Mouse (Mus musculus): ENCODE data around the gene Lonp2. TPM values are rescaled to one million over a fixed set of nuclear protein-coding genes. Genes with fewer than 3 reads are reported as not detected.

The Lonp2 gene
- polyA plus RNA-seq, 1 experiment from 2014 or later = 69.9 TPM

GRCm38 (mm10) chr8:86668750-86669149, 44.9 kb downstream of the Lonp2 start:
- Histone ChIP-seq H3K4me2 (no peak overlapping the region), H3K9ac (no peak overlapping the region), H3K27ac (ENCODE audit: poor library complexity, severe bottlenecking) (no peak overlapping the region), H3K27me3 (replicated peaks) (no peaks in the 10 kb centered on the region), H3K9me3 (replicated peaks) (no peaks in the 10 kb centered on the region), H3K36me3 (peaks cover 56% of the 10 kb centered on the region), H3K4me1 (replicated peaks) (no peaks in the 10 kb centered on the region), H3K4me3 (no peak overlapping the region)
- ATAC-seq (ENCODE audit: insufficient number of reproducible peaks, low FRiP score) = no peak

- peaks cover 60% of the 10 kb centered on the region for H3K36me3 ChIP-seq
- WGBS = 69% methylated on average over 4 of the region's 4 CpGs
- H3K4me1 ChIP-seq (replicated peaks) = no peaks in the 10 kb centered on the region
- H3K27me3 ChIP-seq (replicated peaks) = no peaks in the 10 kb centered on the region
- H3K4me2 ChIP-seq = no peak overlapping the region
- ATAC-seq (ENCODE audit: insufficient number of reproducible peaks, low FRiP score) = no peak
- no peak overlapping the region for H3K27ac ChIP-seq (ENCODE audit: poor library complexity, severe bottlenecking)
- H3K9me3 ChIP-seq (replicated peaks) = no peaks in the 10 kb centered on the region
- no peak overlapping the region for H3K9ac ChIP-seq
- no peak overlapping the region for H3K4me3 ChIP-seq
Observed at GRCm38 (mm10) chr8:86669259-86669658, 45.4 kb downstream of the Lonp2 start.

DNA sequence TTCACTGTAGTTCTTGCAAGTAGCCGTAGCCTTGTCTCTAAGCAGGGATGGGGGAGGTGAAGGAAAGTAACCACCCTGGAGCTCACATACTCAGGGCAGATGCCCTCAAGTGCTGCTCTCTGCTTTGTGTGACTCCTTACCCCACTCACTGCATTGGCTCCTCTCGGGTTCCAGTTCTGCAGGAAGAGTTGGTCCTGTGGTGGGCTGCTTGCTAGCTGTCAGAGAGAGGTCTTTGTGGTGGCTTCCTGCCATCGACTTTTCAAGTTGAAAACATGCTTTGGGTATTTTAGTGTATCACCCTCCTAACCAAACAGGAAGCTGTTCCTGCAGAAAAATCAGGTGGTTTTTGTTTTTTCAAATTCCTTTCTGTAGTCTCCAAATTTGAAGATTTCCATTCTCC, 62.8 kb downstream of the Lonp2 start:
- no peaks in the 10 kb centered on the region for H3K27me3 ChIP-seq (replicated peaks)
- WGBS = 66% methylated on average over 3 of the region's 3 CpGs
- no peak overlapping the region for H3K4me2 ChIP-seq
- no peak for ATAC-seq (ENCODE audit: insufficient number of reproducible peaks, low FRiP score)
- no peak overlapping the region for H3K4me3 ChIP-seq
- no peaks in the 10 kb centered on the region for H3K9me3 ChIP-seq (replicated peaks)
- no peaks in the 10 kb centered on the region for H3K4me1 ChIP-seq (replicated peaks)
- no peak overlapping the region for H3K9ac ChIP-seq
- no peak overlapping the region for H3K27ac ChIP-seq (ENCODE audit: poor library complexity, severe bottlenecking)
- H3K36me3 ChIP-seq = peaks cover 21% of the 10 kb centered on the region

DNA sequence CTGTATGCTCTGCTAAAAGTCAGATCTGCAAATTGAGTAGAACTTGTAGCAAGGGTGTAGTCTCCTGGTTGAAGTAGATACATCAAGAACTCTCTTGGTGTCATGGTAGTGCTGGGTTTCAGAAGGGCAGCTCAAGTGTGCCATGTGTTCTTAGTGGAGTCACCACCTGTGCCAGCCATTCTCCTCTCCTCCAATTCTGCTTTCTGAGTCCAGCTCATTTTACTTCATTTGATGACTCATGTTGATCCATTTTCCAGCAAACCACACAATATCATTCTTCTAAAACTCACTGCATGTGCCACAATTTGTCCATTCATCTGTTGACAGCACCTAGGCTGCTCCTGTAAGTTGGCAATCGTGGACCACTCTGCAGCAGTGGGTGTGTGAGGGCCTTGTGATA, 68.3 kb downstream of the Lonp2 start:
- H3K4me2 ChIP-seq = no peak overlapping the region
- H3K4me1 ChIP-seq (replicated peaks) = no peaks in the 10 kb centered on the region
- H3K27me3 ChIP-seq (replicated peaks) = no peaks in the 10 kb centered on the region
- WGBS = 85% methylated on average over 1 of the region's 1 CpGs
- H3K9ac ChIP-seq = no peak overlapping the region
- H3K27ac ChIP-seq (ENCODE audit: poor library complexity, severe bottlenecking) = no peak overlapping the region
- ATAC-seq (ENCODE audit: insufficient number of reproducible peaks, low FRiP score) = no peak
- H3K9me3 ChIP-seq (replicated peaks) = no peaks in the 10 kb centered on the region
- H3K36me3 ChIP-seq = peaks cover 26% of the 10 kb centered on the region
- H3K4me3 ChIP-seq = no peak overlapping the region

GRCm38 (mm10) chr8:86694011-86694410, 70.2 kb downstream of the Lonp2 start:
- Histone ChIP-seq H3K27ac (ENCODE audit: poor library complexity, severe bottlenecking) (no peak overlapping the region), H3K9ac (no peak overlapping the region), H3K4me3 (no peak overlapping the region), H3K9me3 (replicated peaks) (no peaks in the 10 kb centered on the region), H3K4me2 (no peak overlapping the region), H3K4me1 (replicated peaks) (peaks cover 4% of the 10 kb centered on the region), H3K36me3 (peaks cover 19% of the 10 kb centered on the region), H3K27me3 (replicated peaks) (no peaks in the 10 kb centered on the region)
- no peak for ATAC-seq (ENCODE audit: insufficient number of reproducible peaks, low FRiP score)
- 76% methylated on average over 1 of the region's 1 CpGs for WGBS

- H3K9me3 ChIP-seq (replicated peaks) = no peaks in the 10 kb centered on the region
- WGBS = 90% methylated on average over 2 of the region's 2 CpGs
- peaks cover 19% of the 10 kb centered on the region for H3K36me3 ChIP-seq
- no peak overlapping the region for H3K4me2 ChIP-seq
- H3K27ac ChIP-seq (ENCODE audit: poor library complexity, severe bottlenecking) = no peak overlapping the region
- H3K9ac ChIP-seq = no peak overlapping the region
- peaks cover 11% of the 10 kb centered on the region for H3K4me1 ChIP-seq (replicated peaks)
- no peak for ATAC-seq (ENCODE audit: insufficient number of reproducible peaks, low FRiP score)
- H3K27me3 ChIP-seq (replicated peaks) = no peaks in the 10 kb centered on the region
- no peak overlapping the region for H3K4me3 ChIP-seq
Observed at GRCm38 (mm10) chr8:86695703-86696102, 71.9 kb downstream of the Lonp2 start.

- peaks cover 11% of the 10 kb centered on the region for H3K4me1 ChIP-seq (replicated peaks)
- H3K4me3 ChIP-seq = no peak overlapping the region
- H3K9ac ChIP-seq = no peak overlapping the region
- WGBS = 39% methylated on average over 1 of the region's 1 CpGs
- no peak overlapping the region for H3K4me2 ChIP-seq
- peak overlapping the region; percentile 65 for H3K27ac ChIP-seq (ENCODE audit: poor library complexity, severe bottlenecking)
- ATAC-seq (ENCODE audit: insufficient number of reproducible peaks, low FRiP score) = peak; percentile 53
- no peaks in the 10 kb centered on the region for H3K27me3 ChIP-seq (replicated peaks)
- H3K9me3 ChIP-seq (replicated peaks) = no peaks in the 10 kb centered on the region
- H3K36me3 ChIP-seq = peaks cover 13% of the 10 kb centered on the region
Observed at GRCm38 (mm10) chr8:86698811-86699421, 75.1 kb downstream of the Lonp2 start.

DNA sequence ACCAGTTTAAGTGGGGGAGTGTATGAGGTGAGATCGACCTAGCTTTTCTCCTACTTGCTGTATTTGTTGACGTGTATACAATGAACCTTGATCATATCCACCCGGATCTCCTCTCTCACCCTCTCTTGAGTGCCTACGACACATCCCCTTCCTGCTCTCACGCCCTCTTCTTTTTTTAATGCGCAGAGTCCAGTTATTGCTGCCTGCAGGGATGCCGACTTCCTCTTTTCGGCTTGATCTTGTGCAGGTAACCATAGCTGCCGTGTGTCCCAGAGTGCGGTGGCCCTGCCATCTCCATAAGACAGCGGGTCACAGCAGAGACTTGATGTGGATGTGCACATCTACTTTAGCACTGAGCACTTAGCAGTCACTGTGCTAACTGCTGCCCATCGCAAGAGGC, 75.6 kb downstream of the Lonp2 start:
- Histone ChIP-seq H3K4me3 (no peak overlapping the region), H3K27ac (ENCODE audit: poor library complexity, severe bottlenecking) (no peak overlapping the region), H3K4me2 (no peak overlapping the region), H3K9me3 (replicated peaks) (no peaks in the 10 kb centered on the region), H3K4me1 (replicated peaks) (peaks cover 11% of the 10 kb centered on the region), H3K9ac (no peak overlapping the region), H3K27me3 (replicated peaks) (no peaks in the 10 kb centered on the region), H3K36me3 (peaks cover 13% of the 10 kb centered on the region)
- WGBS = 86% methylated on average over 12 of the region's 12 CpGs
- no peak for ATAC-seq (ENCODE audit: insufficient number of reproducible peaks, low FRiP score)

DNA sequence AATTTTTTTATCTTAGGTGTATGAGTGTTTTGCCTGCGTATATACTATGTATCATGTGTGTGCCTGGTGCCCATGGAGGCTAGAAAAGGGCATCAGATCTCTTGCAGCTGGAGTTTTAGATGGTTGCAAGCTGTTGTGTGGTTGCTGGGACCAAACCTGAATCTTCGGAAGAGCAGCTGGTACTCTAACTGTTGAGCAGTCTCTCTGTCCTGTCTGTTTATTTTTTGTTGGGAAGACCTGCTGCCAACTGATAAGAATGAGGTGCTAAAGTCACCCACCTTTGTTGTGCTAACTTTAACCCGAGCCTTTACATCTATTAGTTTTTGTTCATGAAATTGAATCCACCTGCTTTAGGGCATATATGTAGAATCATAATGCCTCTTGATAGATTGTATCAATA, 78.6 kb downstream of the Lonp2 start:
- Histone ChIP-seq H3K27me3 (replicated peaks) (no peaks in the 10 kb centered on the region), H3K4me1 (replicated peaks) (peaks cover 11% of the 10 kb centered on the region), H3K9me3 (replicated peaks) (no peaks in the 10 kb centered on the region), H3K4me2 (no peak overlapping the region), H3K4me3 (no peak overlapping the region), H3K27ac (ENCODE audit: poor library complexity, severe bottlenecking) (no peak overlapping the region), H3K9ac (no peak overlapping the region), H3K36me3 (peaks cover 11% of the 10 kb centered on the region)
- WGBS = 70% methylated on average over 3 of the region's 3 CpGs
- ATAC-seq (ENCODE audit: insufficient number of reproducible peaks, low FRiP score) = no peak

DNA sequence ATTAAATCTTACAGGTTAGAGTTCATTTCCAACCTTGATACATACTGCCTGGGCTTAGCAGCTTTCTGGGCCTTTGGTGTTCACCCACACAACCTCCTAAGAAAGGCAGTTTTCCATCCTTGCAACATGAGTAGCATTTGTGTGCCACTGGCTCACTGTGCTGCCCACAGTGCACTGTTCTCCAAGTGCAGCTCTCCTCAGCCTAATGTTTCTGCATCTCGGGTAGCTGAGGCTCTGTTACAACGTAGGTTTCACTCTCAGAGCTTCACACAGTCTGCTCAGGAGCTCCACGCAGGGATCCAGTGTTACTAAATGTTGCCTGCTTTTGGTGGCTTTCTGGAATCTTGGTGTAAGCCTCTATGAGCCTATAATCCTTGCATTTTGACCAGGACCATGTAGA, 81.5 kb downstream of the Lonp2 start:
- Histone ChIP-seq H3K4me1 (replicated peaks) (no peaks in the 10 kb centered on the region), H3K36me3 (peaks cover 21% of the 10 kb centered on the region), H3K9ac (no peak overlapping the region), H3K4me2 (no peak overlapping the region), H3K27ac (ENCODE audit: poor library complexity, severe bottlenecking) (no peak overlapping the region), H3K27me3 (replicated peaks) (no peaks in the 10 kb centered on the region), H3K9me3 (replicated peaks) (no peaks in the 10 kb centered on the region), H3K4me3 (no peak overlapping the region)
- 82% methylated on average over 3 of the region's 3 CpGs for WGBS
- no peak for ATAC-seq (ENCODE audit: insufficient number of reproducible peaks, low FRiP score)

GRCm38 (mm10) chr8:86706756-86707155, 82.9 kb downstream of the Lonp2 start:
- 77% methylated on average over 5 of the region's 5 CpGs for WGBS
- H3K9me3 ChIP-seq (replicated peaks) = no peaks in the 10 kb centered on the region

GRCm38 (mm10) chr8:86707873-86708272, 84.0 kb downstream of the Lonp2 start:
- Histone ChIP-seq H3K9me3 (replicated peaks) (no peaks in the 10 kb centered on the region), H3K27me3 (replicated peaks) (no peaks in the 10 kb centered on the region), H3K4me3 (no peak overlapping the region), H3K36me3 (peaks cover 24% of the 10 kb centered on the region), H3K4me2 (no peak overlapping the region), H3K4me1 (replicated peaks) (no peaks in the 10 kb centered on the region), H3K9ac (no peak overlapping the region), H3K27ac (ENCODE audit: poor library complexity, severe bottlenecking) (no peak overlapping the region)
- no peak for ATAC-seq (ENCODE audit: insufficient number of reproducible peaks, low FRiP score)
- 61% methylated on average over 4 of the region's 4 CpGs for WGBS

More at GRCm38 (mm10) chr8:86706756-86707155, 82.9 kb downstream of the Lonp2 start:
- no peak overlapping the region for H3K4me3 ChIP-seq
- H3K36me3 ChIP-seq = peaks cover 24% of the 10 kb centered on the region
- ATAC-seq (ENCODE audit: insufficient number of reproducible peaks, low FRiP score) = no peak
- H3K27me3 ChIP-seq (replicated peaks) = no peaks in the 10 kb centered on the region
- no peak overlapping the region for H3K9ac ChIP-seq
- H3K27ac ChIP-seq (ENCODE audit: poor library complexity, severe bottlenecking) = no peak overlapping the region
- no peaks in the 10 kb centered on the region for H3K4me1 ChIP-seq (replicated peaks)
- no peak overlapping the region for H3K4me2 ChIP-seq
